Mouse (Mus musculus) kidney, adult 2 months (tissue): Measurements from ENCODE around the gene Irak3. TPM values are rescaled to one million over a fixed set of nuclear protein-coding genes. Genes with fewer than 3 reads are reported as not detected.
A peak's percentile ranks its signal among the peaks of the same experiment; 100 is the strongest.

Experiments
- DNase-seq: peaks from one replicate; pipeline ENCODE4 v3.0.0; 2021
- H3K27ac ChIP-seq: fragments of 200-500 bp; 2 replicates; pipeline ENCODE4 v1.5.1; 2012; ENCODE audit warnings: low read depth, low read length, control low read depth, inconsistent platforms; ENCODE audit not compliant: insufficient read depth
- H3K27me3 ChIP-seq: fragments of 200-500 bp; replicated peaks from 2 replicates; pipeline ENCODE4 v1.6.1; 2012; ENCODE audit warnings: mild to moderate bottlenecking, moderate library complexity, low read length, inconsistent platforms; ENCODE audit not compliant: control insufficient read depth, insufficient read depth
- H3K36me3 ChIP-seq: fragments of 200-500 bp; 2 replicates; pipeline ENCODE4 v1.6.1; 2012; ENCODE audit warnings: mild to moderate bottlenecking, moderate library complexity, low read length, inconsistent platforms; ENCODE audit not compliant: control insufficient read depth, insufficient read depth
- H3K4me1 ChIP-seq: fragments of 200-500 bp; 2 replicates; pipeline ENCODE4 v1.6.1; 2011; ENCODE audit warnings: low read length; ENCODE audit not compliant: control insufficient read depth, insufficient read depth
- H3K4me3 ChIP-seq: fragments of 200-500 bp; 2 replicates; pipeline ENCODE4 v1.5.1; 2011; ENCODE audit warnings: mild to moderate bottlenecking, low read depth, low read length, control low read depth; ENCODE audit not compliant: insufficient read depth
- CTCF ChIP-seq: fragments of 200-500 bp; conservative IDR thresholded peaks from 2 replicates; pipeline ENCODE4 v1.5.1; 2011; ENCODE audit warnings: low read depth, mild to moderate bottlenecking, control low read depth, low read length, moderate library complexity, mixed read lengths; ENCODE audit not compliant: insufficient read depth, insufficient read length
- POLR2A ChIP-seq: fragments of 200-500 bp; IDR thresholded peaks from one replicate; pipeline ENCODE4 v1.6.1; 2011; ENCODE audit warnings: low read depth, low read length, control low read depth
- WGBS: fragments of 180-500 bp; shearing (Covaris S2); methylation state at CpG from one replicate; pipeline ENCODE4 v1.1.7; 2018; 5-methylcytosine and 5-hydroxymethylcytosine counted together
- polyA plus RNA-seq: library from polyadenylated mRNA; depleted of rRNA; stranded (reverse); fragments of >200 nt; gene quantifications from 2 replicates; pipeline ENCODE4 v1.2.3, GENCODE M21; 2012

The Irak3 gene
- polyA plus RNA-seq, 1 experiment: 2.1 TPM

GRCm38 (mm10) chr10:120169841-120170240 lies 32.1 kb downstream of the Irak3 start:
- DNase-seq: no peak
- H3K4me3 ChIP-seq: no peak overlapping the region
- no peaks in the 10 kb centered on the region for H3K27me3 ChIP-seq
- WGBS: 82% methylated on average over 5 of the region's 5 CpGs
- H3K4me1 ChIP-seq: no peaks in the 10 kb centered on the region
- TF ChIP-seq CTCF (no peak), POLR2A (no peak)
- no peak overlapping the region for H3K27ac ChIP-seq
- no peaks in the 10 kb centered on the region for H3K36me3 ChIP-seq

- Histone ChIP-seq H3K36me3 (no peaks in the 10 kb centered on the region), H3K4me1 (no peaks in the 10 kb centered on the region), H3K4me3 (no peak overlapping the region), H3K27ac (no peak overlapping the region), H3K27me3 (no peaks in the 10 kb centered on the region)
- DNase-seq: no peak
- WGBS: 42% methylated on average over 10 of the region's 10 CpGs
- TF ChIP-seq POLR2A (no peak), CTCF (no peak)
Measured at GRCm38 (mm10) chr10:120169064-120169463, 32.9 kb downstream of the Irak3 start.

- no peak overlapping the region for H3K27ac ChIP-seq
- H3K4me1 ChIP-seq: no peaks in the 10 kb centered on the region
- no peaks in the 10 kb centered on the region for H3K36me3 ChIP-seq
- no peak overlapping the region for H3K4me3 ChIP-seq
- no peaks in the 10 kb centered on the region for H3K27me3 ChIP-seq
- 77% methylated on average over 1 of the region's 1 CpGs for WGBS
- TF ChIP-seq POLR2A (no peak), CTCF (no peak)
- DNase-seq: no peak
Measured at GRCm38 (mm10) chr10:120168070-120168469, 33.9 kb downstream of the Irak3 start.

GRCm38 (mm10) chr10:120165793-120166503 lies 36.0 kb downstream of the Irak3 start:
- no peak overlapping the region for H3K27ac ChIP-seq
- no peak for DNase-seq
- no peaks in the 10 kb centered on the region for H3K4me1 ChIP-seq
- no peaks in the 10 kb centered on the region for H3K27me3 ChIP-seq
- 92% methylated on average over 17 of the region's 17 CpGs for WGBS
- no peak overlapping the region for H3K4me3 ChIP-seq
- H3K36me3 ChIP-seq: no peaks in the 10 kb centered on the region
- TF ChIP-seq POLR2A: no peak
- no peak for TF ChIP-seq CTCF

GRCm38 (mm10) chr10:120164931-120165792 lies 36.8 kb downstream of the Irak3 start:
- WGBS: 93% methylated on average over 19 of the region's 19 CpGs

GRCm38 (mm10) chr10:120163490-120163889 lies 38.4 kb downstream of the Irak3 start:
- WGBS: 90% methylated on average over 7 of the region's 7 CpGs
- TF ChIP-seq CTCF (no peak), POLR2A (no peak)
- no peaks in the 10 kb centered on the region for H3K4me1 ChIP-seq
- H3K4me3 ChIP-seq: no peak overlapping the region
- H3K27me3 ChIP-seq: no peaks in the 10 kb centered on the region
- H3K27ac ChIP-seq: no peak overlapping the region
- no peaks in the 10 kb centered on the region for H3K36me3 ChIP-seq
- peak; percentile 12 for DNase-seq

More at GRCm38 (mm10) chr10:120164931-120165792, 36.8 kb downstream of the Irak3 start:
- Histone ChIP-seq H3K4me3 (no peak overlapping the region), H3K27me3 (no peaks in the 10 kb centered on the region), H3K27ac (no peak overlapping the region), H3K36me3 (no peaks in the 10 kb centered on the region), H3K4me1 (no peaks in the 10 kb centered on the region)
- no peak for DNase-seq
- no peak for TF ChIP-seq CTCF
- no peak for TF ChIP-seq POLR2A

GRCm38 (mm10) chr10:120162840-120163239 lies 39.1 kb downstream of the Irak3 start:
- H3K4me1 ChIP-seq: no peaks in the 10 kb centered on the region
- H3K4me3 ChIP-seq: no peak overlapping the region
- no peak for DNase-seq
- 94% methylated on average over 10 of the region's 10 CpGs for WGBS
- H3K27ac ChIP-seq: no peak overlapping the region
- TF ChIP-seq CTCF (no peak), POLR2A (no peak)
- no peaks in the 10 kb centered on the region for H3K36me3 ChIP-seq
- no peaks in the 10 kb centered on the region for H3K27me3 ChIP-seq
